Mouse (Mus musculus): ENCODE results near the gene Gm28051.

Gene Gm28051

GRCm38 (mm10) chr12:102686321-102686720 lies 71.2 kb downstream of the Gm28051 start:
- DNase-seq (ENCODE audit: low read depth in 2 of 2, low spot score in 2 of 2), result no peak

GRCm38 (mm10) chr12:102685523-102685931 lies 72.0 kb downstream of the Gm28051 start:
- no peak for DNase-seq (ENCODE audit: low read depth in 2 of 2, low spot score in 2 of 2)

DNA sequence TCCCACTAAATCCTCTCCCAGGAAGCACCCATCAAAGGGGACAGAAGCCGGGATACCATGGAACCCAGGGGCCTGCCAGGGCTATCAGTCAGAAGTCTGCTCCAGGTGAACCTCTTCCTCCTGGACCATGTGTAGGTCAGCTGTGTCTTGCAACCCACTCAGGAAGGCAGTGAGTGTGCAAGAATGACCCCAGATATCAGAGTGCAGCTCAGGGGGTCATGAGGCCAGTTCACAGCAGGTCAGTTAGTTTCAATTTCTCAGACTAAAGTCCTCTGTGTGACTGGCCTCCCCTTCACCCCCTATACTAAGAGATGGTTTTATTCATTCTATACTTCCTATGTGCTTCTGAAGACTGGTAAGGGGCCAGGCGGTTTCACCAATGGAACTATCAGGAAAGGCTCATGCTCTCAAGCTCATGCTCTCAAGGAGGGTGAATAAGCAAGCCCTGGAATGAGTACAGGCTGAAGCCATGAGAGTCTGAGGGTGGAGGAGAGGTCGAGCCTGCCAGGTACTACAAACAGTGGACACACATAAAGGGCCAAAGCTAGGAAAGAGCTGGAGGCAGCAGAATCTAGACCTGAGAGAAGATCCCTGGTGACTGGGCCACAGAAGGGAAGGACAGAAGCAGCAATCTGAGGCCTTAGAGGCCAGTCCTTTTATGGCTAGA lies 72.7 kb downstream of the Gm28051 start:
- no peak for DNase-seq (ENCODE audit: low read depth in 2 of 2, low spot score in 2 of 2)

DNA sequence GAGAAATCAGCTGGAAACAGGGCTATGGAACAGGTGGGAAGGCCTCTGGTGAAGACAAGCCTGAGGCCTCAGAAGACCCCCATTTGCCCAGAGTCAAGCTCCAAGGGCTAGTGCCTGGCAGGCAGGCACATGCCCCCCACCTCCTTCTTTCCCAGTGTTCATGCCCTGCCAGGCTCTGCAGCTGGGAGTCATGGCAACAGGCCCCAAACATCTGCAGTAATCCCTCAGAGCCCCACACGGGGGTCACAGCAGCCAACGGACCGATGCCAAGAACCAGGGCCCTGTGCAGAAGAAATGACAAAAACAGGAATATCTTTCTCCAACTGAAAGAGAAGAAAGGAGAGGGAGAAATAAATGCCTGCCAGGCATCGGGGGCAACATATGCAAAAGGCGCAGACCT lies 73.6 kb downstream of the Gm28051 start:
- no peak for DNase-seq (ENCODE audit: low read depth in 2 of 2, low spot score in 2 of 2)

DNA sequence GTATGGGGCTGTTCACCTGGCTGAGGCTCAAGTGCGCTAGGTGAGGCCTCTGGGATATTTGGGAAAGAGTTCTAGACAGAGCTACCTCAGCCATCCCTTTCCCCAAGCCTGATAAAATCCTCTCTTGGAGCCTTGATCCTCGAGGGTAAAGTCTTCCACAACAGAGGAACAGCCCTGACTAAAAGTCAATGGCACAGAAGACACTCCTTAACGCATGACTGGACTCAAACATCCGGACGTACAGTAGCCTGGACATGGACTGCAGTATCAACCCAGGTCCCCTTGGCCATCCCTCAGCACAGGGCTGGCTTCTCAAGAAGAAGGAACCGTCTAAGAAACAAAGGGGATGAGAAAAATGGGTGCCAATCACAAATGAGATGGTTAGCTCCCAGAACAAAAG lies 74.1 kb downstream of the Gm28051 start:
- DNase-seq (ENCODE audit: low read depth in 2 of 2, low spot score in 2 of 2), result no peak

- DNase-seq (ENCODE audit: low read depth in 2 of 2, low spot score in 2 of 2), result no peak
These were observed 74.8 kb downstream of the Gm28051 start for GRCm38 (mm10) chr12:102682722-102683299.

- no peak for DNase-seq (ENCODE audit: low read depth in 2 of 2, low spot score in 2 of 2)
These were observed 75.5 kb downstream of the Gm28051 start for GRCm38 (mm10) chr12:102682085-102682484.

- peak; percentile 50 to 72 for DNase-seq (ENCODE audit: low read depth in 2 of 2, low spot score in 2 of 2)
These were observed 76.0 kb downstream of the Gm28051 start for GRCm38 (mm10) chr12:102681590-102681989.

- no peak for DNase-seq (ENCODE audit: low read depth in 2 of 2, low spot score in 2 of 2)
These were observed 78.7 kb downstream of the Gm28051 start for GRCm38 (mm10) chr12:102678820-102679219.

DNA sequence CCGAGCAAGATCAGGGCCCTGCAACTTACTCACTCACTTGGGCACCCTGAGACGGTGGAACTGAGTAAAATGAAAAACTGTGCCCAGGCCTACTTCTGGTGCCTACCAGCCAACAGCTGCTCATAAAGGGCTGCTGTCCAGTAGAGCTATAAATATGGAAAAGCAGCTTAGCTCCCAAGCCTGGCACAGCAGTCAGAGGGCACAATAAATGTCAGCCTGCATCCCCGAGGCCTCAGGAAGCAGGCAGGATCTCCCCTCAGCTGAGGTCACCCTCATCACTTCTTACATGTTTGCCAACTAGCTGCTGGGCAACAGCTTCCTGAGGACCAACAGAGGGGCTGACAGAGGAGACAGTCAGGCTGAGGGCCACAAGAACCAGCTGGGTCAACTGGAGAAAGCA lies 80.5 kb downstream of the Gm28051 start:
- no peak for DNase-seq (ENCODE audit: low read depth in 2 of 2, low spot score in 2 of 2)

- no peak for DNase-seq (ENCODE audit: low read depth in 2 of 2, low spot score in 2 of 2)
These were observed 83.0 kb downstream of the Gm28051 start for GRCm38 (mm10) chr12:102674556-102674955.

DNA sequence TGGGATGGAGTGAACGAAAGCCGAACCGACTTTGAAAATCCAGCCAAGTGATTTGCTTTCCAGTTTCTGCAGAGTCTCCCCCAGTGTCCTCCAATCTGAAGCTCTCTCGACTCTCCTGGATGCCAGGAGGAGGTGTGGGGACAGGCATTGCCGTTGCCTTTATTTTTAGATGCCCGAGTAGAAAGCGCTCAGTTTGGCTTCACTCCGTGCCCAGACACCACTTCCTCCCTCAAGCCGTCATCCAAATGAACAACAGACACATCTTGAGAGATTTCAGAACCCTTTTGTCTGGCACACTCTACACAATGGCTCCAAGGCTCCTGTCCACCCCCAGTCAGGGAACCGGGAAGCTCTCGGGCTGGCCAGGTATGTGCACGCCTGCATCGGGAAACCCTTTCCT lies 83.4 kb downstream of the Gm28051 start:
- no peak for DNase-seq (ENCODE audit: low read depth in 2 of 2, low spot score in 2 of 2)

GRCm38 (mm10) chr12:102672857-102673839 lies 84.4 kb downstream of the Gm28051 start:
- peak in 1 of 2 experiments; percentile 42 for DNase-seq (ENCODE audit: low read depth in 2 of 2, low spot score in 2 of 2)

DNA sequence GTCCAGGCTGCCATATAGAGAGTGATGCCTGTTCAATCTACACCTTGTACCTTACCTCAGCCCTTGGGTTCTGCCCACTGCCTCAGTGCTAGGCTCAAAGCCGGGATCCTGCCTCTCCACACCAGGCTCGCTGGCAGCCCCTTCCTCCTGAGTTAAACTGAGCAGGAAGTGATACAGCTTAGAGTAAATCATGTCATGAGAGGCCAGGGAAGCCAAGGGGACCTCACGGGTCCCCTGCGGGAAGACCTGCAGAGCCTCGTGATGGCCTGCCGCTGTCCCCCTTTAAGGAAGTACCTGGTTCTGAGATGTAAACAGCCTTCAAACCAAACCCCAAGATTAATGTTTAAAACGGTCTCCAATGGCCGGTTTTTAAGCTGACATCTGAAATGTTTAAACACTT lies 85.4 kb downstream of the Gm28051 start:
- no peak for DNase-seq (ENCODE audit: low read depth in 2 of 2, low spot score in 2 of 2)

- no peak for DNase-seq (ENCODE audit: low read depth in 2 of 2, low spot score in 2 of 2)
These were observed 86.7 kb downstream of the Gm28051 start for GRCm38 (mm10) chr12:102670848-102671247.

Measured in CD8-positive naive resting alpha-beta T cell, adult 2 months (primary cell).